Mouse (Mus musculus): Measurements from ENCODE around the gene Nol4l. TPM values are rescaled to one million over a fixed set of nuclear protein-coding genes. Genes with fewer than 3 reads are reported as not detected.

Gene Nol4l
- polyA plus RNA-seq (2017; shearing (Covaris generic)): 1 to 10 TPM; 3.5 to 5.2 TPM

- ATAC-seq: no peak
Observed at GRCm38 (mm10) chr2:153529931-153530766, at the start of gene Nol4l. Nol4l (minus strand) TSS chr2:153529971.

GRCm38 (mm10) chr2:153577122-153577521, 47.4 kb upstream of the Nol4l start:
- no peak for ATAC-seq

- no peak for ATAC-seq
Observed at GRCm38 (mm10) chr2:153576150-153576549, 46.4 kb upstream of the Nol4l start.

- ATAC-seq: no peak
Observed at GRCm38 (mm10) chr2:153575554-153575953, 45.8 kb upstream of the Nol4l start.

GRCm38 (mm10) chr2:153573101-153573500, 43.3 kb upstream of the Nol4l start:
- no peak for ATAC-seq

GRCm38 (mm10) chr2:153568541-153568940, 38.8 kb upstream of the Nol4l start:
- ATAC-seq: no peak

GRCm38 (mm10) chr2:153568013-153568412, 38.2 kb upstream of the Nol4l start:
- no peak for ATAC-seq

- no peak for ATAC-seq
Observed at GRCm38 (mm10) chr2:153564343-153564742, 34.6 kb upstream of the Nol4l start.

- no peak for ATAC-seq
Observed at GRCm38 (mm10) chr2:153561564-153561963, 31.8 kb upstream of the Nol4l start.

GRCm38 (mm10) chr2:153560664-153561541, 31.1 kb upstream of the Nol4l start:
- ATAC-seq: no peak

GRCm38 (mm10) chr2:153559613-153560152, 29.9 kb upstream of the Nol4l start:
- ATAC-seq: no peak

GRCm38 (mm10) chr2:153558464-153558863, 28.7 kb upstream of the Nol4l start:
- ATAC-seq: no peak

- no peak for ATAC-seq
Observed at GRCm38 (mm10) chr2:153557259-153557658, 27.5 kb upstream of the Nol4l start.

GRCm38 (mm10) chr2:153556208-153556607, 26.4 kb upstream of the Nol4l start:
- no peak for ATAC-seq

- no peak for ATAC-seq
Observed at GRCm38 (mm10) chr2:153554543-153554942, 24.8 kb upstream of the Nol4l start.

GRCm38 (mm10) chr2:153549486-153549885, 19.7 kb upstream of the Nol4l start:
- ATAC-seq: no peak

- ATAC-seq: no peak
Observed at GRCm38 (mm10) chr2:153548221-153548923, 18.6 kb upstream of the Nol4l start.

GRCm38 (mm10) chr2:153547633-153548032, 17.9 kb upstream of the Nol4l start:
- no peak for ATAC-seq

GRCm38 (mm10) chr2:153546972-153547371, 17.2 kb upstream of the Nol4l start:
- ATAC-seq: no peak

- ATAC-seq: no peak
Observed at GRCm38 (mm10) chr2:153546471-153546870, 16.7 kb upstream of the Nol4l start.

- ATAC-seq: no peak
Observed at GRCm38 (mm10) chr2:153544771-153545170, 15.0 kb upstream of the Nol4l start.

GRCm38 (mm10) chr2:153543911-153544730, 14.3 kb upstream of the Nol4l start:
- ATAC-seq: no peak

Data from CD4-positive, CD25-positive, alpha-beta regulatory T cell, adult 4 months (primary cell).